In the genomic region with DNA sequence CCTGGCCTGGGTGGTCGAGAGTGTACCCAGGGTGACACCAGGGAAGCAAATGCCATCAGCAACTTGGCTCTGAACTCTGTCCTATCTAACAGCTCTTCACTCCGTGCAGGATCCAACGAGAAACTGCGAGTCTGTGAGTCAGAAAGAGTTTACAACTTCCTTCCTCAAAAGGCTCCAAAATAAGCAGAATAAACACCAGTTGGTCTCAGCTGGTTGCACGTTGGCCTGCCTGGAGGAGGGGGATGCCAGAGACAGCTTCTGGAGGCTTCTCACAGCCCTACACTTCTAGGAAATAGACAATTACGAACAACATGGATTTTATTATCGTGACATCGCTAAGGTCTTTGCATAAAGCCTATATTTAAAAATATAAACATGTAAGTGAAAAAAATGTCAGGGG, we compare ENCODE assay signal across 13 mouse cellular contexts.
DNase-seq lines count a peak whose midpoint lies in the region; ATAC-seq and TF ChIP-seq lines count a peak whose summit lies in the region.
"Had no signal": no experiment of that assay in that cellular context is flagged by ENCODE, and none has a peak within 500 bp of the region (broad histone marks: within the 10 kb centered on the region; RNA-seq: fewer than 3 reads in every experiment).

No protein-coding gene starts in this region.

- WGBS in embryonic facial prominence, embryonic 14.5 days, result 29% methylated on average over 8 of the region's 8 CpGs
- 61% methylated on average over 8 of the region's 8 CpGs for WGBS in embryonic facial prominence, embryonic 10.5 days
- WGBS in lung, postnatal 0 days, result 30% methylated on average over 8 of the region's 8 CpGs

- TF ChIP-seq CTCF in lung, postnatal 0 days (IDR thresholded peaks at IDR 0.05), result no peak

- H3K9ac ChIP-seq in embryonic facial prominence, embryonic 14.5 days (ENCODE audit: low read depth, low read length), result no peak overlapping the region
- H3K9ac ChIP-seq in lung, postnatal 0 days (replicated peaks; ENCODE audit: low read depth), result no peak overlapping the region
- H3K9ac ChIP-seq: heart, embryonic 12.5 days; liver, embryonic 13.5 days had no signal

- ATAC-seq in embryonic facial prominence, embryonic 14.5 days (ENCODE audit: low read depth), result no peak
- ATAC-seq in lung, postnatal 0 days, result peak; percentile 42; the same call in 1 of the 2 replicates

- DNase-seq in embryonic facial prominence, embryonic 14.5 days (ENCODE audit: low spot score), result peak; percentile 47
- no peak for DNase-seq in embryonic facial prominence, embryonic 10.5 days (ENCODE audit: low spot score)
- no peak for DNase-seq in lung, postnatal 0 days (ENCODE audit: low spot score)
- DNase-seq in lung, adult 18-20 months, result no peak
- peak; percentile 61 for DNase-seq in kidney, postnatal 10 days
- peak; percentile 36 for DNase-seq in yolk sac, embryonic 10.5 days (ENCODE audit: low spot score)
- DNase-seq in gastrocnemius, postnatal 36 days, result no peak
- no peak for DNase-seq in left cerebral cortex, adult 11 months (ENCODE audit: low spot score)
- DNase-seq: cerebellum, adult 2 months; liver, embryonic 13.5 days; midbrain, embryonic 14.5 days; right cerebral cortex, adult 18-20 months had no signal

- no peak for TF ChIP-seq EP300 in lung, postnatal 0 days (IDR thresholded peaks at IDR 0.05)

- no peak overlapping the region for H3K27ac ChIP-seq in embryonic facial prominence, embryonic 14.5 days (replicated peaks; ENCODE audit: low read depth, low read length)
- no peak overlapping the region for H3K27ac ChIP-seq in embryonic facial prominence, embryonic 10.5 days (replicated peaks)
- no peak overlapping the region for H3K27ac ChIP-seq in lung, postnatal 0 days (ENCODE audit: low read length)
- H3K27ac ChIP-seq: liver, embryonic 13.5 days had no signal

- intact Hi-C loops in gastrocnemius, postnatal 36 days (cut with DNase I), result no loop called here

- peaks cover 20% of the 10 kb centered on the region for H3K4me1 ChIP-seq in embryonic facial prominence, embryonic 14.5 days (ENCODE audit: control insufficient read depth, insufficient read depth, low read length)
- H3K4me1 ChIP-seq in embryonic facial prominence, embryonic 10.5 days, result peaks cover 60% of the 10 kb centered on the region
- H3K4me1 ChIP-seq in lung, postnatal 0 days (ENCODE audit: insufficient read depth, low read depth, low read length), result no peaks in the 10 kb centered on the region; the same call in 1 of the 2 replicates

- no peak overlapping the region for H3K4me2 ChIP-seq in embryonic facial prominence, embryonic 14.5 days (ENCODE audit: low read depth, low read length)
- no peak overlapping the region for H3K4me2 ChIP-seq in lung, postnatal 0 days (replicated peaks; ENCODE audit: low read depth, low read length)
- H3K4me2 ChIP-seq: heart, embryonic 12.5 days; liver, embryonic 13.5 days had no signal

- no peak overlapping the region for H3K4me3 ChIP-seq in embryonic facial prominence, embryonic 14.5 days (ENCODE audit: low read depth, low read length)
- no peak overlapping the region for H3K4me3 ChIP-seq in embryonic facial prominence, embryonic 10.5 days
- no peak overlapping the region for H3K4me3 ChIP-seq in lung, postnatal 0 days (ENCODE audit: low read depth, low read length)
- H3K4me3 ChIP-seq: heart, embryonic 12.5 days; liver, embryonic 13.5 days had no signal

- H3K36me3 ChIP-seq in embryonic facial prominence, embryonic 14.5 days (ENCODE audit: control insufficient read depth, insufficient read depth, low read length), result no peaks in the 10 kb centered on the region
- no peaks in the 10 kb centered on the region for H3K36me3 ChIP-seq in embryonic facial prominence, embryonic 10.5 days (replicated peaks)
- no peaks in the 10 kb centered on the region for H3K36me3 ChIP-seq in lung, postnatal 0 days (ENCODE audit: insufficient read depth, low read length)
- H3K36me3 ChIP-seq: heart, embryonic 12.5 days; liver, embryonic 13.5 days had no signal

- H3K27me3 ChIP-seq in embryonic facial prominence, embryonic 14.5 days (replicated peaks; ENCODE audit: control insufficient read depth, insufficient read depth, low read length), result peaks cover 23% of the 10 kb centered on the region; the same call in 1 of the 2 replicates
- H3K27me3 ChIP-seq in embryonic facial prominence, embryonic 10.5 days (replicated peaks; ENCODE audit: low read depth, poor library complexity, severe bottlenecking), result peaks cover 54% of the 10 kb centered on the region
- H3K27me3 ChIP-seq in lung, postnatal 0 days (replicated peaks; ENCODE audit: insufficient read depth, low read length), result no peaks in the 10 kb centered on the region
- H3K27me3 ChIP-seq: heart, embryonic 12.5 days; liver, embryonic 13.5 days had no signal

- peaks cover 3% of the 10 kb centered on the region; the same call in 1 of the 2 replicates for H3K9me3 ChIP-seq in embryonic facial prominence, embryonic 14.5 days (ENCODE audit: control insufficient read depth, low read length)
- peaks cover 6% of the 10 kb centered on the region; the same call in 1 of the 2 replicates for H3K9me3 ChIP-seq in embryonic facial prominence, embryonic 10.5 days
- H3K9me3 ChIP-seq in lung, postnatal 0 days (ENCODE audit: low read length), result no peaks in the 10 kb centered on the region
- H3K9me3 ChIP-seq: liver, embryonic 13.5 days had no signal

Comparison
In these comparisons a context has a peak if more than half of its experiments do, and no peak if none do; other contexts are left out.
1. DNase-seq: peak in embryonic facial prominence, embryonic 14.5 days (single experiment), kidney, postnatal 10 days (single experiment) and yolk sac, embryonic 10.5 days (single experiment); none in embryonic facial prominence, embryonic 10.5 days (single experiment), lung, postnatal 0 days (single experiment), lung, adult 18-20 months (0 of 2), gastrocnemius, postnatal 36 days (0 of 2) and left cerebral cortex, adult 11 months (single experiment).